Mouse (Mus musculus) olfactory bulb, adult 2 months (tissue): ENCODE data around the gene D430042O09Rik.

Experiments used
- CTCF ChIP-seq: fragments of 200-500 bp; IDR thresholded peaks from 2 replicates; pipeline ENCODE4 v1.5.1; 2012; ENCODE audit warnings: low read depth, mild to moderate bottlenecking, low read length, moderate library complexity; ENCODE audit not compliant: insufficient read depth
- POLR2A ChIP-seq: fragments of 200-500 bp; IDR thresholded peaks from 2 replicates; pipeline ENCODE4 v1.6.1; 2012; ENCODE audit warnings: mild to moderate bottlenecking, low read depth, low read length, moderate library complexity; ENCODE audit not compliant: insufficient read depth

DNA sequence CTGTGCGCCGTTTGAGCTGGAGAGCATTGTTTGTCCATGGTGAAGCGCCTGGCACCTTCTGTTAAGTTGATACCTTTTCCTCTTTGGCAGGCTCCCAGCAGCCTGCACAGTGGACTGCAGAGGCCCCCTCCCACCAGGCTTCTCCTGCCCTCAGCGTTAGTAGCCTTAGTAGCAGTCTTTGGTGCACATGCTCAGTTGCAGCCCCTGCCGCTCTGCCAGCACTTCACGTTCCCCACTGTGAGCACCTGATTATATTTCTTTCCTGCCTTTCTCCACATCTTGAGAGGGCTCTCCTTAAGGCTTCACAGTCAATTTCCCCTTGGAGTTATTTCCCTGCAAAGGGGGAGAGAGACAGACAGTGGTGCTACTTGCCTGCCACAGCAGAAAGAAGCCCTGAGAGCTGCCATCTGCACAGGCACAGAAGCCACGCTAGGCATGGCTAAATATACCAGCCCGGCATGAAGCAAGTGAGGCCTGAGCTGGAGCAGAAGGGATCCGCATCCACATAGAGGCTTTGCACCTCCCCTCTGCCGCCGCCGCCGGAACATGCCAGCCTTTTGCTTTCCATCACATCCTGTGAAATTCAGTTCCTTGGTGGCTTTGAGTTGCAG is 65.4 kb downstream of the D430042O09Rik start:
- TF ChIP-seq CTCF (no peak), POLR2A (no peak)
